Mouse (Mus musculus): ENCODE measurements around the gene Lipi. TPM values are rescaled to one million over a fixed set of nuclear protein-coding genes. Genes with fewer than 3 reads are reported as not detected.

Lipi gene
- polyA plus RNA-seq, 1 experiment from 2014 or later = 1.7 TPM

- 54% methylated on average over 7 of the region's 7 CpGs for WGBS
- Histone ChIP-seq H3K4me2 (replicated peaks) (no peak overlapping the region), H3K36me3 (no peaks in the 10 kb centered on the region), H3K27ac (replicated peaks) (no peak overlapping the region), H3K4me1 (no peaks in the 10 kb centered on the region), H3K9ac (no peak overlapping the region), H3K9me3 (replicated peaks) (no peaks in the 10 kb centered on the region), H3K27me3 (no peaks in the 10 kb centered on the region), H3K4me3 (replicated peaks) (no peak overlapping the region)
- no peak for ATAC-seq (ENCODE audit: insufficient number of reproducible peaks, low FRiP score, low TSS enrichment, low read depth)
Observed at GRCm38 (mm10) chr16:75537784-75538565, 47.9 kb downstream of the Lipi start.

- H3K27ac ChIP-seq (replicated peaks) = no peak overlapping the region
- H3K9ac ChIP-seq = no peak overlapping the region
- no peaks in the 10 kb centered on the region for H3K4me1 ChIP-seq
- no peaks in the 10 kb centered on the region for H3K27me3 ChIP-seq
- H3K4me2 ChIP-seq (replicated peaks) = no peak overlapping the region
- H3K4me3 ChIP-seq (replicated peaks) = no peak overlapping the region
- no peaks in the 10 kb centered on the region for H3K9me3 ChIP-seq (replicated peaks)
- no peaks in the 10 kb centered on the region for H3K36me3 ChIP-seq
- no peak for ATAC-seq (ENCODE audit: insufficient number of reproducible peaks, low FRiP score, low TSS enrichment, low read depth)
- WGBS = 16% methylated on average over 1 of the region's 1 CpGs
Observed at GRCm38 (mm10) chr16:75531705-75532104, 54.2 kb downstream of the Lipi start.

GRCm38 (mm10) chr16:75496568-75496967 is 89.3 kb downstream of the Lipi start:
- 80% methylated on average over 4 of the region's 4 CpGs for WGBS
- H3K27ac ChIP-seq (replicated peaks) = no peak overlapping the region

More at GRCm38 (mm10) chr16:75496568-75496967, 89.3 kb downstream of the Lipi start:
- H3K4me3 ChIP-seq (replicated peaks) = no peak overlapping the region
- H3K36me3 ChIP-seq = no peaks in the 10 kb centered on the region
- H3K27me3 ChIP-seq = no peaks in the 10 kb centered on the region
- no peak overlapping the region for H3K9ac ChIP-seq
- H3K9me3 ChIP-seq (replicated peaks) = no peaks in the 10 kb centered on the region
- no peaks in the 10 kb centered on the region for H3K4me1 ChIP-seq
- H3K4me2 ChIP-seq (replicated peaks) = no peak overlapping the region
- ATAC-seq (ENCODE audit: insufficient number of reproducible peaks, low FRiP score, low TSS enrichment, low read depth) = peak; percentile 54; the same call in 1 of the 2 replicates

Other genes with a start within 250 kb of the Lipi start
- gene Rbm11, start 6.8 kb upstream of the Lipi start, polyA plus RNA-seq (2015; fragmentation: Nextera tagmentation; extraction: Ambion mirVana) = 1.1 and 1.6 TPM in 2 replicates
- 33.4 and 33.7 TPM in 2 replicates for gene Hspa13, start 181.0 kb upstream of the Lipi start, polyA plus RNA-seq (2015; fragmentation: Nextera tagmentation; extraction: Ambion mirVana)